Mouse (Mus musculus): Measurements from ENCODE around the gene Tmc8. TPM values are rescaled to one million over a fixed set of nuclear protein-coding genes. Genes with fewer than 3 reads are reported as not detected.

The Tmc8 gene
- polyA plus RNA-seq (2016; fragmentation: Nextera tagmentation; extraction: Ambion mirVana) = 0.37 and 0.92 TPM in 2 replicates

DNA sequence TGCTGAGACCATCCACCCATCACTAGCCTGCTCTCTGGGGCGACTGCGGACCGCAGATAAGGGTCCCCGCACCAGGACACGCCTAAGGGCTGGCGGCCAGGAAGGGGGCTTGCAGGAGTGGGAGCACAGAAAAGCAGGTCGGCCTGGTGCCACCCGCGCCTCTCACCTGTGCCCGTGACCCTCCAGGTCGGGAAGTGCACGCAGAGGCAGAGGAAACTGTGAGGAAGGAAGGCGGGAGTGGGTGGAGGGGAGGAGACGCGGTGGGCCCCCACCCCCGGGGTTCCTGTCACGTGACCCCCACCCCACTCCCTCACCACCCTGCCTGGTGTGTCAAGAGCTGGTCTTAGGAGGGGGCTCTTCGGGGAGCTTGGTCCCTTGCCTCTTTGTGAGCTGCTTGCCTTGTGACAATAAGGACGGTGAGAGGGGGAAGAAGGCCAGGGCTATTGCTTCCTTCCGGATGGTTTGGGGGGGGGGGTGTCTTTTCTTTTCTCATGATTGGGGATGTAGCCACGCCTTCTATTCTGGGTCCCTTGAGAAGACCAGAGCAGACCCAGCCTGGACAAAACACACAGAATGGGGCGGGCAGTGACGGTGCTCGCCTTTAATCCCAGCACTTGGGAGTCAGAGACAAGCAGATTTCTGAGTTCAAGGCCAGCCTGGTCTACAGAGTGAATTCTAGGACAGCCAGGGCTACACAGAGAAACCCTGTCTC lies at the start of gene Tmc8, which contains the start of gene Tmc6:
Tmc8 (plus strand) TSS at position 84 of the 712 bp plus-strand sequence.
Tmc6 (minus strand) TSS at position 206 of the 712 bp plus-strand sequence.
- 39% methylated on average over 24 of the region's 24 CpGs for WGBS
- Histone ChIP-seq H3K4me1 (peaks cover 37% of the 10 kb centered on the region), H3K27ac (replicated peaks) (peak within 1 kb of the TSS; percentile 26; the same call in 1 of the 2 replicates), H3K4me3 (peak within 1 kb of the TSS; percentile 33), H3K9me3 (no peaks in the 10 kb centered on the region), H3K27me3 (peaks cover 66% of the 10 kb centered on the region), H3K4me2 (replicated peaks) (peak within 1 kb of the TSS; percentile 55), H3K36me3 (no peaks in the 10 kb centered on the region), H3K9ac (replicated peaks) (peak within 1 kb of the TSS; percentile 39)
- ATAC-seq (ENCODE audit: low FRiP score, low read depth) = no peak

DNA sequence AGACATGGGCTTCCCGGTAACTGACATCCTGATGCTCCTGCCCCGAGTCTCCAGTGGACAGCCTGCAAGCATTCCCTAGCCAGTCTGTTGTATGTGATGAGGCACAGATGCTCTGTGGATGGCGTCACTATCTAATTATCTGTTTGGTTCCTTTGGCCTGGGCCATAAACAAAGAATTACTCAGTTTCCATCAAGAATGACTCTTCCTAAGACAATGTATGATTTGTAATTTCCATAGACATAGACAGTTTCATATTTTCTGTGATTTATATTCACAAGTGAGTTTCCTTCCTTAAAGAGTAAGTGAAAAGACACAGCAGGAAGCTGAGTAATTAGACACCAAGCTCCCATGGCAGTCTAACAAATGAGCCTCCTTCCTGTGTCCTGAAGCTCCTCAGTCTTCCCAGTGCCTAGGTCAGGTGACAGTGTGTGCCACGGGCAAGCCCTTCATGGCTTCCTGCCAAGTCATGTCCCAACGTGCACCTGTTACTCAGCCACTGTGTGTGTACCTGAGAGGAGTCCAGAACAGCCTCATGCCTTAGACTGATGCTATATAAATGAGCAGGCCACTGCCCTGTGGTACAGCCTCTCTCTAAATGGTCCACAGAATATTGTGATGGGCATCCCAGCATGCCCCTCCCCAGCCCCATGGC lies 45.7 kb upstream of the Tmc8 start:
- H3K4me3 ChIP-seq = no peak overlapping the region
- WGBS = 84% methylated on average over 5 of the region's 5 CpGs
- H3K9me3 ChIP-seq = no peaks in the 10 kb centered on the region
- H3K4me1 ChIP-seq = no peaks in the 10 kb centered on the region
- ATAC-seq (ENCODE audit: low FRiP score, low read depth) = no peak
- H3K36me3 ChIP-seq = peaks cover 81% of the 10 kb centered on the region
- no peak overlapping the region for H3K27ac ChIP-seq (replicated peaks)
- no peaks in the 10 kb centered on the region for H3K27me3 ChIP-seq
- H3K4me2 ChIP-seq (replicated peaks) = no peak overlapping the region
- H3K9ac ChIP-seq (replicated peaks) = no peak overlapping the region

DNA sequence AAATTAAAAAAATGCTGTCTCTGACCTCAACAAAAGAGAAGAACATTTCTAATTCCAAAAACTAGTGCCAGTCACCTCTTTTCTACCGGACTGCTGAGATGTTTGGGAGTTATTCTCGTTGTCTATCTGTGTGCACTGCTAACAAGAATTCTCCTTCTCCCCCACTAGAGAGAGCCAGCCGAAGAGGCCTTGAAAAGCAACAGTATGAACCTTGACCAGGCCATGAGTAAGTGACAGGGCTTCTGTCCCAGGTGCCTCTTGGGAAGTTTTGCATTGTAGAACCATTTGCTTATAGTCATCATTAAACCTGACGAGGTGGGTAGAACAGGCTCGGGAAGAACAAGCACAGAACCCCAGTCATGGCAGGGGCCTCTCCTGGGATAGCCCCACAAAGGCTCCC lies 43.8 kb upstream of the Tmc8 start:
- Histone ChIP-seq H3K9ac (replicated peaks) (no peak overlapping the region), H3K27ac (replicated peaks) (no peak overlapping the region), H3K4me1 (no peaks in the 10 kb centered on the region), H3K27me3 (no peaks in the 10 kb centered on the region), H3K9me3 (no peaks in the 10 kb centered on the region), H3K4me3 (no peak overlapping the region), H3K36me3 (peaks cover 92% of the 10 kb centered on the region), H3K4me2 (replicated peaks) (no peak overlapping the region)
- ATAC-seq (ENCODE audit: low FRiP score, low read depth) = no peak
- 93% methylated on average over 5 of the region's 5 CpGs for WGBS

DNA sequence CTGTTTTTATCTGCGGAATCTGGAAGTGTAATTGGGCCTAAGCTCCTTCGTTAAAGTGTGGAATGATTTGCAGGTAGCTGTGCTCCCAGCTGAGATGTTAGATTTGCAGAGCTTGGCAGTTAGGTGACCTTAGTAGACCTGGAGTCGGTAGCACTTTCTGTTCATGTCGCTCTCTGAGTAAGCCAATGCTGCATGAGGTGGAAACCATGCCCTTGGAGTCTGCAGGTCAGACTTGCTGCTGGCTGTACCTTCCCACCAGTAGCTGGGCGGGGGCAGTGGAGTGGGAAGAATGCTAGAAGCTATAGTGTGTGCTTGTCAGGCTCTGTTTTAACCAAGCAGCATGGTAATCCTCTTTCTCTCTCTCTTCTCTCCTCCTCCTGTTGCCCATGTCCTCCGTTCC lies 40.7 kb upstream of the Tmc8 start:
- ATAC-seq (ENCODE audit: low FRiP score, low read depth) = no peak
- H3K9me3 ChIP-seq = no peaks in the 10 kb centered on the region
- peaks cover 99% of the 10 kb centered on the region for H3K36me3 ChIP-seq
- no peak overlapping the region for H3K4me3 ChIP-seq
- H3K27ac ChIP-seq (replicated peaks) = no peak overlapping the region
- no peak overlapping the region for H3K4me2 ChIP-seq (replicated peaks)
- no peak overlapping the region for H3K9ac ChIP-seq (replicated peaks)
- 92% methylated on average over 6 of the region's 6 CpGs for WGBS
- H3K27me3 ChIP-seq = no peaks in the 10 kb centered on the region
- H3K4me1 ChIP-seq = no peaks in the 10 kb centered on the region

DNA sequence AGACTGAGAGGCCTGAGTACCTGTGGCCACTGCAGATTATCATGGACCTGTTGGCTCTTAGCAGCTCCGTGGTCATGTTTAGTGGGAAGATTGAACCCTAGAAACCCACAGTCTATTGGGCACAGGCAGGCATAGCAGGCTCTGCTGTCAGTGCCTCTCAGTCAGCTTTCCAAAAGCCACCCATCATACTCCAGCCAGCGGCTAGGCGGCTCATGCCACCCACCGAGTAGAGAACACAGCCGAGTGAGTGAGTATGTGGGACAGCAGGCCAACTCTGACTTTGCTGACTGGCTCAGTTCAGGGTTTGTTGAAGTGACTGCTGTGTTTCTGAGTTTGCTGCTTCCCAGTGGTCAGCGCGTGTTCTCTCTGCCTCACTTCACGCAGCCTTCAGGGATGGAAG lies 39.6 kb upstream of the Tmc8 start:
- no peaks in the 10 kb centered on the region for H3K9me3 ChIP-seq
- no peak overlapping the region for H3K4me3 ChIP-seq
- H3K9ac ChIP-seq (replicated peaks) = no peak overlapping the region
- no peaks in the 10 kb centered on the region for H3K4me1 ChIP-seq
- H3K36me3 ChIP-seq = peaks cover 99% of the 10 kb centered on the region
- no peaks in the 10 kb centered on the region for H3K27me3 ChIP-seq
- H3K27ac ChIP-seq (replicated peaks) = no peak overlapping the region
- ATAC-seq (ENCODE audit: low FRiP score, low read depth) = no peak
- WGBS = 90% methylated on average over 8 of the region's 8 CpGs
- no peak overlapping the region for H3K4me2 ChIP-seq (replicated peaks)

DNA sequence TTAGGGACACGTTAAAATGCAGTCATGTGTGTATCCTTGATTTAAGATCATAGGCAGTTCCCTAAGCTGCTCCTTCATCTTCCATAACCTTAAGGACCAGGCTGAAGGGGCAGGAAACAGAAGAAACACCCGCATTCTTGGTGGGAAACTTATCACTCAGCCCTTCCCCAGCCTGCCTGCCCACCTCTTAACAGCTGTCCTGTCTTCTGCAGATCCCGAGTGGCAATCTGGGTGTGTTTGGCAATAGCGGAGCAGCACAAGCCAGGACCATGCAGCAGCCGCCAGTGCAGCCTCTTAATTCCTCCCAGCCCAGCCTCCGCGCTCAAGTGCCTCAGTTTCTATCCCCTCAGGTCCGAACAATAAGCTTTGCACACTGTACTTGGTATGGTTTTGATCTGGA lies 39.2 kb upstream of the Tmc8 start:
- no peak overlapping the region for H3K9ac ChIP-seq (replicated peaks)
- H3K4me1 ChIP-seq = no peaks in the 10 kb centered on the region
- peaks cover 99% of the 10 kb centered on the region for H3K36me3 ChIP-seq
- H3K4me3 ChIP-seq = no peak overlapping the region
- no peaks in the 10 kb centered on the region for H3K27me3 ChIP-seq
- no peak overlapping the region for H3K27ac ChIP-seq (replicated peaks)
- no peaks in the 10 kb centered on the region for H3K9me3 ChIP-seq
- H3K4me2 ChIP-seq (replicated peaks) = no peak overlapping the region
- 91% methylated on average over 8 of the region's 8 CpGs for WGBS
- no peak for ATAC-seq (ENCODE audit: low FRiP score, low read depth)

DNA sequence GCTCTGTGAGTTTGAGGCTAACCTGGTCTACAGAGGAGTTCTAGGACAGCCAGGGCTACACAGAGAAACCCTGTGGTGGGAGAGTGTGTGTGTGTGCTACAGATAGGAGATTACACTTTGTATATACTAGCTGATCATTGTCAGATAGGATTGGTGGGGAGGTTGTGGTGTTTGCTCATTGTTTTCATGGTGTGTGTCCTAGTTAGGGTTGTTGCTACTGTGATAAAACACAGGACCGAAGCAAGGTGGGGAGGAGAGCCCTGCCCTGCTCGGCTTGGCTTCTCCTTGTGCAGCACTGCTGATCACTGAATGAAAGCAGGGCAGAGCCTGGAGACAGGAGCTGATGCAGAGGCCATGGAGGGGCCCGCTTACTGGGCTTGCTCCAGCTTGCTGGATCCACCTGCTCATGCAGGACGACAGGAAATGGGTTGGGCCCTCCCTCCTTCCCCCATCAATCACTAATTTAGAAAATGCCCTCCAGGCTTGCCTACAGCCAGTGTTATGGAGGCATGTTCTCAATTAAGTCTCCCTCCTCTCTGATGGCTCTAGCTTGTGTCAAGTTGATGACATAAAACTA lies 38.3 kb upstream of the Tmc8 start:
- H3K9me3 ChIP-seq = no peaks in the 10 kb centered on the region
- no peak overlapping the region for H3K4me2 ChIP-seq (replicated peaks)
- no peak overlapping the region for H3K4me3 ChIP-seq
- H3K4me1 ChIP-seq = no peaks in the 10 kb centered on the region
- H3K36me3 ChIP-seq = peaks cover 99% of the 10 kb centered on the region
- 86% methylated on average over 4 of the region's 4 CpGs for WGBS
- no peak overlapping the region for H3K9ac ChIP-seq (replicated peaks)
- no peak for ATAC-seq (ENCODE audit: low FRiP score, low read depth)
- H3K27ac ChIP-seq (replicated peaks) = no peak overlapping the region
- no peaks in the 10 kb centered on the region for H3K27me3 ChIP-seq

DNA sequence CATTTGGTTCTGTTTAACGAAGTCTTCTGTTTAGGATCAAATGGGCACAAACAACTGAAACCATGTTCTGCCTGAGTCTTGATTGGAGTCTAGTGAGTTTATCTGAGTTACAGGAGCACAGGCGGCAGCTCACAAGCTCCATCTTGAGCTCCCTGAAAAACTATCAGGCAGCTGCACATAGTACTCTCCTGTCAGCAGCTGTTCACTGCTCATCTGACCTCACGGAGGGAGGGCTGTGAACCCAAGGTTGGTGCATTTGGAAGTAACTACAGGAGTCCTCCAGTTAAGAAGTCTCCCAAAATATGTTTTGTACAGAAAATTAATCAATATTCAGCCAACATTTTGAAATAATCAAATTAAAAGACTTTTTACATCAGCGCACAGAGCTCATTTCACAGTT lies 33.2 kb upstream of the Tmc8 start:
- Histone ChIP-seq H3K9me3 (no peaks in the 10 kb centered on the region), H3K36me3 (peaks cover 99% of the 10 kb centered on the region), H3K9ac (replicated peaks) (no peak overlapping the region), H3K4me2 (replicated peaks) (no peak overlapping the region), H3K27ac (replicated peaks) (no peak overlapping the region), H3K4me3 (no peak overlapping the region), H3K27me3 (no peaks in the 10 kb centered on the region), H3K4me1 (no peaks in the 10 kb centered on the region)
- no peak for ATAC-seq (ENCODE audit: low FRiP score, low read depth)
- 90% methylated on average over 4 of the region's 4 CpGs for WGBS

DNA sequence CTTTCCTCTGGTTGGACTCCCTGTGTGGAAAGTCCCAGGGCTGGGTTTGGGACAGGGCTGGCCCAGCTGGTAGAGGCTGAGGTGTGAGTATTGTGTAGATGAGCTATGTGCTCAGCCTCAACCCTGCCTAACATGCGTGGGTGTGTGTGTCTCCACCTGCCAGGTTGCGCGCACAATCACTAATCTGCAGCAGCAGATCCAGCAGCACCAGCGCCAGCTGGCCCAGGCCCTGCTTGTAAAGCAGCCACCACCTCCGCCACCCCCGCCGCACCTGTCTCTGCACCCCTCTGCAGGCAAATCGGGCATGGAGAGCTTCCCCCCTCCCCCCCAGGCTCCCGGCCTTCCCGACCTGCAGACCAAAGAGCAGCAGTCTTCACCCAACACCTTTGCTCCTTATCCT lies 32.5 kb upstream of the Tmc8 start:
- 94% methylated on average over 10 of the region's 10 CpGs for WGBS
- no peak overlapping the region for H3K4me3 ChIP-seq
- no peak overlapping the region for H3K4me2 ChIP-seq (replicated peaks)
- H3K27ac ChIP-seq (replicated peaks) = no peak overlapping the region
- H3K9ac ChIP-seq (replicated peaks) = no peak overlapping the region
- H3K9me3 ChIP-seq = no peaks in the 10 kb centered on the region
- H3K27me3 ChIP-seq = no peaks in the 10 kb centered on the region
- ATAC-seq (ENCODE audit: low FRiP score, low read depth) = no peak
- H3K4me1 ChIP-seq = no peaks in the 10 kb centered on the region
- peaks cover 99% of the 10 kb centered on the region for H3K36me3 ChIP-seq

DNA sequence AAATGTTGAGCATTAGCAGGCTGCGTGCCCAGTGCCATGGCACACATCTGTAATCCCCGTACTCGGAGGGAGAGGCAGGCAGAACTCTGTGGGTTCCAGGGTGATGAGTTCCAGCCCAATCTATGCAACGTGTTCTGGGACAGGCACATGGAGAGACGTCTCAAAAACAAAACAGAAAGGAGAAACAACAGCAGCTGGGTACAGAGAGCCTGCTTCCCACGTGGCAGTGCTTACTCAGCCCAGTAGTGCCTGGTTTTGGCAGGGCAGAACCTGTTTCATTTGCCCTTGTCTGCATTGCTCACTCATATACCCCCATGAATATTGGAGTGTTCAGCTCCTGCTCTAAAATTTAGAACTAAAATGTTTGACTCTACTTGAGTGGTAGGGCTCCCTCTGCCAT lies 30.3 kb upstream of the Tmc8 start:
- Histone ChIP-seq H3K27me3 (no peaks in the 10 kb centered on the region), H3K9me3 (no peaks in the 10 kb centered on the region)
- ATAC-seq (ENCODE audit: low FRiP score, low read depth) = no peak

DNA sequence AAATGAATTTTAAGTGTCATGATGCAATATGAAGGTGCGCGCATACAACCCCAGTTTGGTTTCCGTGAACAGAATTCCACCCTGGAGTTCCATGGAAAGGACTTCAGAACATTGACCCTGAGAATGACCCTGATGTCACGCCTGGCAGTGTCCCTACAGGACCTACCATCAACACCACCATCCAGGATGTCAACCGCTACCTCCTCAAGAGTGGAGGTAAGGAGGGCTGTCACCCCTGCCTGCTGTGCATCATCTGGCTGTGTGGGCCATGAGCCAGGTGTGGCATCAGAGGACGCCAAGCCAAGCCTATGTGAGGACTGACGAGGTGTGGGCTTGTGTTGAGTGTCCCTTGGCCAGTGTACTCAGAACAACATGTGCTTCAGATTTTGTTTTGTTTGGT lies 26.0 kb upstream of the Tmc8 start:
- Histone ChIP-seq H3K27ac (replicated peaks) (no peak overlapping the region), H3K4me1 (no peaks in the 10 kb centered on the region), H3K9me3 (no peaks in the 10 kb centered on the region), H3K27me3 (no peaks in the 10 kb centered on the region), H3K9ac (replicated peaks) (no peak overlapping the region), H3K4me3 (no peak overlapping the region), H3K4me2 (replicated peaks) (no peak overlapping the region), H3K36me3 (peaks cover 100% of the 10 kb centered on the region)
- ATAC-seq (ENCODE audit: low FRiP score, low read depth) = no peak
- WGBS = 95% methylated on average over 7 of the region's 7 CpGs

More for the DNA sequence above, 30.3 kb upstream of the Tmc8 start:
- 89% methylated on average over 6 of the region's 6 CpGs for WGBS
- Histone ChIP-seq H3K36me3 (peaks cover 100% of the 10 kb centered on the region), H3K9ac (replicated peaks) (no peak overlapping the region), H3K4me3 (no peak overlapping the region), H3K4me2 (replicated peaks) (no peak overlapping the region), H3K27ac (replicated peaks) (no peak overlapping the region), H3K4me1 (no peaks in the 10 kb centered on the region)

DNA sequence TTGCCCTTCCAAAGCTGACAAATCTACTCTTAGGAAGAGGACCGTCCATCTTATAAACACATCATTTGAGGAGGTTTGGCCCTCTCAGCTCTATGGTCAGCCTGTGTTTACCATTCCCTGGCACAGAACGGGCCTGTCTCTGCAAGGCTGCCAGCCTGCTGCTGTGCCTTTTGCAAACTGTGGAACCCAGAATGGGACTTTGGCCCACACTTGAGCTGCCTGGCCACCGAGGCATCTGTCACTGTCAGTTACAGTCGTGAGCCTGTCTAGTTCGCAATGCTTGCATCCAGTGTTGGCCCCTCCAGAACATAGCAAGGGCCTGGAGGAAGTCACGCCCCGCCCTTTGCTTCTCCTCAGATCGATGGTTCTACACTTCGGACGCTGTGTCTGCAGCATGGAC lies 22.6 kb upstream of the Tmc8 start:
- H3K36me3 ChIP-seq = peaks cover 93% of the 10 kb centered on the region
- H3K27ac ChIP-seq (replicated peaks) = no peak overlapping the region

More for the DNA sequence above, 22.6 kb upstream of the Tmc8 start:
- Histone ChIP-seq H3K4me2 (replicated peaks) (no peak overlapping the region), H3K4me3 (no peak overlapping the region), H3K9ac (replicated peaks) (no peak overlapping the region), H3K27me3 (no peaks in the 10 kb centered on the region), H3K4me1 (no peaks in the 10 kb centered on the region), H3K9me3 (no peaks in the 10 kb centered on the region)
- WGBS = 93% methylated on average over 10 of the region's 10 CpGs
- ATAC-seq (ENCODE audit: low FRiP score, low read depth) = no peak

All from midbrain, embryonic 12.5 days (tissue).